Mouse (Mus musculus): ENCODE data around the gene Slit3.

Slit3 gene

GRCm38 (mm10) chr11:35690515-35691281, 569.7 kb downstream of the Slit3 start:
- no peak for DNase-seq (ENCODE audit: low spot score in 2 of 2)

DNA sequence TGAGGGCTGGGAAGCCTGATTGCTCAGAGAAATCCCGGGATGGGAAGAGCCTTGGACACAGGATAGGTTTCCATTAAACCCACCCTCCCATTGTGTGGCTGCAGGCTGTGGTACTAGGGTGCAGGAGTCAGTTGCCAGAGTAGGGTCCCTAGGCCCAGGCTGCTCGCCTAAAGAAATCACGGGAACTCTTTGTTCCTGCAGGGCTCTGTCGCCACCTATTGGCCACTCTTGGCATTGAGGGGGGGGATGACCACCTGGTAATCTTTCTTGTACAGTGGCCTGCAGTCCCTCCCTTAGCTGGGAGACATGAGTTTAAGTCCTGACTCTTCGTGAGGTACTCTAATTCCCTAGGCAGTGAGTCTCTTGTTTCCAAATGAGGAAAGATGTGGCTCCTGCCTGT, 572.1 kb downstream of the Slit3 start:
- peak; percentile 54 to 57 for DNase-seq (ENCODE audit: low spot score in 2 of 2)

GRCm38 (mm10) chr11:35693625-35694024, 572.6 kb downstream of the Slit3 start:
- DNase-seq (ENCODE audit: low spot score in 2 of 2), result no peak

DNA sequence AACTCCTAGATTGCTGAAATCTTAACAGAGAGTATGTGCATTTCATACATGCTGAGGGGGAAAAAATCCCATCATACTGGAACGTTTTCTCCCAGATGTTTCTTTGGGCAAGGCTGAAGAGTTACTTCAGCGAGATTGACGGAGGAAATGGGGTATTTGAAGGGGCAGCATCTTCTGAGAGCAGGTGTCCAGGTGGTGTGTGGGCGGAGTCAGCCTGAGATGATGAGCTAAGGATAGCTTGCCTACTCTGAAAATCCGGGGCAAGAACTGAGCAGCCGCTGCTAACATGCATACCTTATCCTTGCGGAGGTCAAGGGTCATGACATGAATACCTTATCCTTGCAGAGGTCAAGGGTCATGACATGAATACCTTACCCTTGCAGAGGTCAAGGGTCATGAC, 576.5 kb downstream of the Slit3 start:
- DNase-seq (ENCODE audit: low spot score in 2 of 2), result peak in 1 of 2 experiments; percentile 39

DNA sequence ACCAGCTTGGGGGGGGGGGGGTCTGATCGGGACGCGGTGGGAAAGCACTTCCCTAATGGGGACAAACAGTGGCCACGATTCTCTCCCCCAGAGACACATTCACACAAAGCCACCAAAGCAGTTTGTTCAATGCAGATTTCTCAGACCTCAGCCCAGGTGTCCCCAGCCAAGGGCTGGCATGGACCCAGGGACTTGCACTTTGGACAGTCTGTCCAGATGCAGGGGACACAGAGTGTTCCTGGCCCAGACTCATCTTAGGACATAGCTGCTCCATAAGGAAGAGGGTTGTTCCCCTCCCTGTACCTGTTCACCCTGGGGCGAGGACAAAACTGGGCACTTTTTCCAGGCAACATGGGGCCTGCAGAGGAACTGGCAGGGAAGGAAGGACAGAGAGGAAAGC, 577.9 kb downstream of the Slit3 start:
- no peak for DNase-seq (ENCODE audit: low spot score in 2 of 2)

DNA sequence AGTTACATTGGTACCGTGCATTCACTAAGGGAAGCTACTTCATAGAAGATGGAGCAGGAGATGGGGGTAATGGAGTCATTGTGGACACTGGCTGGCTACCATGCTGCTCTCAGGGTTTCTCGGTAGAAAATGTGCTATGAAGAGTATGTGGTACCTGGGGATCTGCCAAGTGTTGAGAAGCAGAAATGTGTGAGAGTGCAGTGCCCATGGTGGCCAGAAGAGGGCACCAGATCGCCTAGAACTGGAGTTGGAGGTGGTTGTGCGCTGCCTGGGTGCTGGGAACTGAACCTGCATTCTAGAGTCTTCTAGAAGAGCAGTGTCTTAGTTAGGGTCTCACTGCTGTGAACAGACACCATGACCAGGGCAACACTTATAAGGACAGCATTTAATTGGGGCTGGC, 582.4 kb downstream of the Slit3 start:
- no peak for DNase-seq (ENCODE audit: low spot score in 2 of 2)

DNA sequence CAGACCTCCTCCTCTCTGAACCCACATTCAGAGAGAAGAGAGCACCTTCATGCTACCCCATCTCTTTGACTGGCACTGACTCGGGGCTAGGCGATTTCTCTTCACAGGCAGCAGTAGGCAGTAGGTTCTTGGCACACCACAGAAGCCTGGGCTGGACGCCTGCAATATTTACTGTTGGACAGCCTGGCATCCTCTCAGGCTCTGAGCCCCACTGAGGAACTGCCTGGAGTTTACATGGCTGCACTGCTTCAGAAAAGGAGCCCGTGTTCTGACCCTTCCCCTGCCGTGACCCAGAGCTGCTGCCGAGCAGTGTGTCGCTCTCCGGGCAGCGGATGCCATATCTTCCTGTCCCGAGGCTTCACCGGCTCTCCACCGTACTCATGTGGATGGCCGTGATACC, 583.4 kb downstream of the Slit3 start:
- DNase-seq (ENCODE audit: low spot score in 2 of 2), result no peak

- no peak for DNase-seq (ENCODE audit: low spot score in 2 of 2)
Observed at GRCm38 (mm10) chr11:35704927-35705326, 583.9 kb downstream of the Slit3 start.

- no peak for DNase-seq (ENCODE audit: low spot score in 2 of 2)
Observed at GRCm38 (mm10) chr11:35707431-35707830, 586.4 kb downstream of the Slit3 start.

DNA sequence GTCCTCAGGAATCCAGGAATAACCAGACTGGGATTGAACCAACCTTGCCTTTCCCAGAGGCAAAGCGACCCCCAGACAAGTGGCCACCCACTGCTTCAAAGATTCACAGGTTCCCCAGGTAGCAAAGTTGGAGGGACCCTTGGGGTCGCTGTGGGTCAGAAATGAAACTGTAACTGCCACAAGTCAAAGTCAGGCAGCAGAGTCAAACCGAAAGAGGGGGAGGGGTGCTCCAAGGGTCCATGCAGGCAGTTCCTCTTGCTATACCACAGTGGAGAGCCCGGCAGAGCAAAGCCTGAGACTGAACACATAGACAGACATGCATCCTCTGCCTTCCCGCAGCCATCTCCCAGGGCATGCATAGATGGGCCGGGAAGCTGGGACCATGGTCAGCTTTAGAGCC, 590.3 kb downstream of the Slit3 start:
- no peak for DNase-seq (ENCODE audit: low spot score in 2 of 2)

GRCm38 (mm10) chr11:35718881-35719280, 597.9 kb downstream of the Slit3 start:
- no peak for DNase-seq (ENCODE audit: low spot score in 2 of 2)

- DNase-seq (ENCODE audit: low spot score in 2 of 2), result no peak
Observed at GRCm38 (mm10) chr11:35723876-35724275, 602.9 kb downstream of the Slit3 start.

DNA sequence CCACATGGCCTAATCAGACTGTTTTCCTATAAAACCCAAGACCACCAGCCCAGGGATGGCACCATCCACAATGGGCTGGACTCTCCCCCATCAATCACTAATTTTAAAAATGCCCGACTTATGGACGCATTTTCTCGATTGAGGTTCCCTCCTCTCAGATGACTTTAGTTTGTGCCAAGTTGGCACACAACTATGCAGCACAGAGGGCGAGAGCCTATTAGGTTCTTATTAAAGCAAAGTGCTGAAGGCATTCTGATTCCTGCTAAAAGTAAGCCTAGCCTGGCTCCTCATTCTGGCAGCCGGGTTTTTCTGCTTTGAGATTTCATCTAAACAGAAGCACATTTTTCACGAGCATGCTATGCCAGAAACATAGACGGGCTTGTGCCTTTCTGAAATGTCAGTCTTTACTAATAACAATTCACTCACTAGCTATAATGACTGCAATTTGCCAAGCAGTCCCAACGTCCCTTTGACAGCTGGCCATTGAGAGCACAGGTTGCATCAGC, 605.4 kb downstream of the Slit3 start:
- DNase-seq (ENCODE audit: low spot score in 2 of 2), result no peak

DNA sequence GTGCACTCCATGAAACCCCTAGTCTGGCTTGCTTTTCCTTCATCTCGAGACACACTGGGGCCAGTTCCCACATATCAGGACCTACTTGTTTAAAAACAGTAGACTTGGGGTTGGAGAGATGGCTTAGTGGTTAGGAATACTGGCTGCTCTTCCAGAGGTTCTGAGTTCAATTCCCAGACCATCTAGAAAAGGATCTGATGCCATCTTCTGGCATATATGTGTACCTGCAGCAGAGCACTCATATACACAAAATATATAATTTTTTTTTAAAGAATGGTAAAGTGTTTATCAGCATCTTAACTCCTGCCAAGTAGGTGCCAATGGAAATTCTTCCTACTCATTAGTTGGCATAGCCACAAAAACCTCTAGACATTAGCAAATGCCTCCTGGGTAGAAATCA, 607.2 kb downstream of the Slit3 start:
- no peak for DNase-seq (ENCODE audit: low spot score in 2 of 2)

- no peak for DNase-seq (ENCODE audit: low spot score in 2 of 2)
Observed at GRCm38 (mm10) chr11:35729186-35729585, 608.2 kb downstream of the Slit3 start.

DNA sequence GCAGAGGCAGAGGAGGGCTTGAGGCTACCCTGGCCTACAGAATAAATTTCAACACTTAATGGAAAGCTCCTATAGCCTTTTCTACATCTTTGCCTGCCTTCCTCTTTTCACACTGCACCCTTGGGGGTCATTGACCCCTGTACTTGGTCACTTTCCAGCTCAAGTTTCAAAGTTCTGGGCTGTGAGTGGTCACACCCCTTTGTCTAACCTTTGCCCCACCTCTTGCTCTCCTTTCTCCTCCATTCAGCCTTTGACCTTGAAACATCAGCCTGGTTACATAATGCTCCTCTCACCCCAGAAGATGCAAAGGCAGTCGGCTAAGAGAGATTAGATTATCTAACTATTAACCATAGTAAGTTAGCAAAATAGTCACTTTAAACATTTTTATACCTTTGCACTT, 611.3 kb downstream of the Slit3 start:
- DNase-seq (ENCODE audit: low spot score in 2 of 2), result no peak

DNA sequence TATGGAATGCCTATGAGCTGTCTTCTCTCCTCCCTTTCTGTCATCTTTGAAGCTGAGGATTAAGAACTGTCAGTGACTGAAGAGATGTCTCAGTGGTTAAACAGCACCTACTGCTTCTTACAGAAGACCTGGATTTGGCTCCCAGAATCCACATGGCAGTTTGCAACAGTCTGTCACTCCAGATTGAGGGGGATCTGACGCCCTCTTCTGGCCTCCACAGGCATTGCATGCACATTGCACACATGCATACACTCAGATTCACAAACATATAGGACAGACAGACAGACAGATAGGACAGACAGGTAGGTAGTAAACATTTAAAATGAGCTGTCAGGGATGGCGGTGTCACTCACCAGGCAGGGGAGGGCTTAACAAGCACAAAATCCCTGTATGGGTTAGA, 615.8 kb downstream of the Slit3 start:
- DNase-seq (ENCODE audit: low spot score in 2 of 2), result no peak

GRCm38 (mm10) chr11:35737262-35737661, 616.2 kb downstream of the Slit3 start:
- no peak for DNase-seq (ENCODE audit: low spot score in 2 of 2)

DNA sequence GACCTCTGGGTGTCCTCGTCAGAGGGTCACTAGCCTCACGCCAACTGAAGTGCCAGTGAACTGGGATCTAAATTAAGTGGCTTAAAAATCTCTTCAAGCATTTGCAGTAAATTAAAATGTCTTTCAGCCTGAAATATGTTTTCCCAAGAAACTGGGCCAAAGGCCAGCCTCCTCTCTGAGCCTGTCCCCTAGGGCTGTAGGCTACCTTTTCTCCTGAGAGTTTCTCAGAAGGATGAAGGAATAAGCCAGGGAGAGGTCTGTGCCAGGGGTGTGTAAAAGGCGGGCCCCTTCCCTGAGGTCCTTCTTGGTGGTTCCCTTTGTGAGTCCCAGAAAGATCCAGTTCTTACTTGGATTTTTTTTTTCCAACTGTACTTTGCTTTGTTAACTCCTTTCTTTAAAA, 617.1 kb downstream of the Slit3 start:
- no peak for DNase-seq (ENCODE audit: low spot score in 2 of 2)

DNA sequence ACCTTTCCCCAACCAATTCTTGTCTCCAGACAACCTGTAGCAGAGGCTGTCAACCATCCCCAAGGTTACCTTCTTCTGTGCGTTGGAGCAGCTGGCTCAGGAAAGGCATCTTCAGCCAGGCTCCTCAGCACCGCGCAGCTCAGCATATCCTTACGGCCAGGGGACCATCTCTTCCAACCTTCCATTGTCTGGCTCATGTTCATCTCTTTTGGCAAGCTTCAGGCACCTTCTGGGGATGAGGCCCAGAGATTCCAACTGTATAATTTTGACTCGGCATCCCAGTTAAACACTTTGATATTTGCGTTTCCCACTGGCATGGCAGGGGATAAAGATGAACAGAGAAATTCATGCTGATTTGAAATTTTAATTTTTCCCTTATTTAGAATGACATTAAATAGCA, 622.6 kb downstream of the Slit3 start:
- DNase-seq (ENCODE audit: low spot score in 2 of 2), result peak in 1 of 2 experiments; percentile 27

- DNase-seq (ENCODE audit: low spot score in 2 of 2), result peak in 1 of 2 experiments; percentile 13
Observed at GRCm38 (mm10) chr11:35744571-35744970, 623.5 kb downstream of the Slit3 start.

- no peak for DNase-seq (ENCODE audit: low spot score in 2 of 2)
Observed at GRCm38 (mm10) chr11:35750578-35750977, 629.6 kb downstream of the Slit3 start.

DNA sequence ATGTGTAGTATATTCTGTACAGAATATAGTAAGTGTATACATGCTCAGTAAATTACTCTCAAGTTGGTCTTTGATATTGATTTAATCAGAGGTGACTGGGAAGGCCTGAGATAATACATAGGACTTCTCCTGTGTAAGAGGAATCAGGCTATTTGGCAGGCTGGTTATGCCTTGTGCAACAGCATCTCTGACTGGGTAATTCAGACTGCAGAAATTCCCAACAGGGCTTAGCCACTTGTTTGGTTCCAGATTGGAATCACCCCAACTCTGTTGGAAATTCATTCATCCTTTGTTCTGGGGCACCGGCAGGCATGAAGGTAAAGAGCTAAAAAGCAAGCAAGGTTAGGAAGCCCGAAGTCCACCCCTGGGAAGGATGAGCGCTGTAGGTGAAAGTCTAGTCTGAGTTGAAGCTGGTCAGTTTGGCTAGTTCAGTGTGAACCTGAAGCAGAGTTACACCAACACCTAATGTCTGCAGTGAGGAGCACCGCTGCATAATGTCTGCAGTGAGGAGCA, 633.9 kb downstream of the Slit3 start:
- DNase-seq (ENCODE audit: low spot score in 2 of 2), result no peak

DNA sequence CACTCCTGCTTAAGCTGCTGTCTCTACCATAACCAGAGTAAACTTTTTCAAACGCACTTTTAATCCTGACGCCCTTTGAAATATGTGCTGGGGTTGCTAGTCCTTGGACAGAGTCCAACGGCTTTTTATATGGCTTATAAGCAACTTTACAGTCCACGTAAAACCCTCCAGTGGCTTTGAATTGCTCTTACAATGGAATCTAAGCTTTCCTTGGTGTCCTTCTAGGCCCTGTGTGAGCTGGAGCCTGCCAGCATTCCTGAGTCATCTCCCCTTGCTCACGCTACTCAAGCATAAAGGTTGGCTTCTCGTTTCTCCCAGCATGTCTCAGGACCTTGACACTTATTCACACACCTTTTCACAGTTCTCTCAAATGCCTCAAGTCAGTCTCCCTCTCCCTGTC, 634.5 kb downstream of the Slit3 start:
- no peak for DNase-seq (ENCODE audit: low spot score in 2 of 2)
